Mouse (Mus musculus): Measurements from ENCODE around the gene Gm47841.

The Gm47841 gene

DNA sequence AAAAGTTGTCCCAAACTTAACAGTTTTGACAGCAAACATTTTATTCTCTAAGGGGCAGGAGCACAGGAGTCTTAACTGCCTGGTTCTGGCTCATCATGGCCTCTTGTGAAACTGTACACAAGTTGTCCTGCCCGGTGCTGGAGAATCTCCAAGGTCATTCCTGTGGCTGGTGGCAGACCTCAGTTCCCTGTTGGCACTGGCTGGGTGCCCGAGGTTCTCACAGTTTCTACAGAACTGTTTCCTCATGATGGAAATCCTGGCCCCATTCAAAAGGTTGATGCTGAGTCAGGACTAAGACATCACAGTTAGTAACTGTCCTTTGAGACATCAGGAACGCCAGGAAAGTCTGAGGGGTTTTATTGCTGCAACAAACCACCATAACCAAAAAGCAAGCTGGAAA lies 39.8 kb upstream of the Gm47841 start:
- no peaks in the 10 kb centered on the region for H3K36me3 ChIP-seq (ENCODE audit: insufficient read depth, low read length)
- TF ChIP-seq NANOG (IDR thresholded peaks at IDR 0.05; ENCODE audit: borderline replicate concordance, low read length) = no peak
- no peak for TF ChIP-seq CTCF (conservative IDR thresholded peaks at IDR 0.05; ENCODE audit: low read length)
- H3K9me3 ChIP-seq (ENCODE audit: low read length) = no peaks in the 10 kb centered on the region
- peaks cover 22% of the 10 kb centered on the region for H3K27me3 ChIP-seq (ENCODE audit: insufficient read depth, low read length)
- H3K4me3 ChIP-seq (replicated peaks; ENCODE audit: low read length) = no peak overlapping the region
- peaks cover 47% of the 10 kb centered on the region for H3K4me1 ChIP-seq (replicated peaks; ENCODE audit: low read depth, low read length)

GRCm38 (mm10) chr15:101086451-101086850 lies 39.3 kb upstream of the Gm47841 start:
- Histone ChIP-seq H3K9me3 (ENCODE audit: low read length) (no peaks in the 10 kb centered on the region), H3K36me3 (ENCODE audit: insufficient read depth, low read length) (no peaks in the 10 kb centered on the region), H3K27me3 (ENCODE audit: insufficient read depth, low read length) (peaks cover 20% of the 10 kb centered on the region), H3K4me3 (replicated peaks; ENCODE audit: low read length) (no peak overlapping the region), H3K4me1 (replicated peaks; ENCODE audit: low read depth, low read length) (peaks cover 46% of the 10 kb centered on the region)
- TF ChIP-seq NANOG (IDR thresholded peaks at IDR 0.05; ENCODE audit: borderline replicate concordance, low read length) (no peak), CTCF (conservative IDR thresholded peaks at IDR 0.05; ENCODE audit: low read length) (no peak), POU5F1 (IDR thresholded peaks at IDR 0.05; ENCODE audit: borderline replicate concordance, low read length) (no peak)

DNA sequence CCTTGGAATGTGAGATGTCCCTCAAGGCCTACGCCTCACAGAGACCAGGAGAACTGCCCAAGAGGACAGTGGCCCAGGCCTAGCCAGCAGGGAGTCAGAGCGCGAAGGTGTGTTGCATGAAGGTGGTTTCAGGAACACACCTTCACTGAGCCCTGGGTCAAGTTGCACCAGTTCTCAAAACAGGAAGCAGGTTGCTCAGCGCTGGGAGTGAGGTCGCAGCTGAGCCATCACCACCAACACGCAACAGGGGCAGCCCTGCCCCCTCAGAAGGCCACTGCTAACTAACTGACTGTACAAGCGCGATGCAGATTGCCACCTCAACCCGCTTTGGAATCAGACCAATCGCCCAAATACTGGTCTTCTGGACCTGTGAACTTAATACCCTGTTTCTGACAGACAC lies 37.3 kb upstream of the Gm47841 start:
- H3K36me3 ChIP-seq (ENCODE audit: insufficient read depth, low read length) = no peaks in the 10 kb centered on the region
- H3K27me3 ChIP-seq (ENCODE audit: insufficient read depth, low read length) = peaks cover 26% of the 10 kb centered on the region
- no peak for TF ChIP-seq POU5F1 (IDR thresholded peaks at IDR 0.05; ENCODE audit: borderline replicate concordance, low read length)
- no peak for TF ChIP-seq NANOG (IDR thresholded peaks at IDR 0.05; ENCODE audit: borderline replicate concordance, low read length)
- no peak for TF ChIP-seq CTCF (conservative IDR thresholded peaks at IDR 0.05; ENCODE audit: low read length)
- H3K9me3 ChIP-seq (ENCODE audit: low read length) = no peaks in the 10 kb centered on the region
- peak overlapping the region; percentile 43 for H3K4me3 ChIP-seq (replicated peaks; ENCODE audit: low read length)
- peaks cover 60% of the 10 kb centered on the region for H3K4me1 ChIP-seq (replicated peaks; ENCODE audit: low read depth, low read length)

DNA sequence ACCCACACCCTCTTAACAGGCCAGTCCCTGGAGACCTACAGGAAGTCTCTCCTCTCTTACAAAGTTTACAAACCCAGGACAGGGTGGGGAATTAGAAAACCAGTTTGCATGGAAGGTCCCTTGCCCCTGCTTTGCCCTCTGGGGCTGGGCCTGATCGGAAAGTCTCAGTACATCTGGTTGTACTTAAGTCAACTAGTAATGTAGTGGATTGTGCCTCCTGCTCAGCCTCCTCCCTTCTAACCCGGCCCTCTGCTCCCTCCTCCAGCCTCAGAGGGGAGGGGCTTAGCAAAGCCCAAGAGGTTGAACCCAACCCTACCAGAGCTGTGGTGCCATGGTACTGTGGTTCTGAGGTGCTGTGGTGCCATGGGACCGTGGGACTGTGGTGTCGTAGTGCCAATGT lies 35.0 kb upstream of the Gm47841 start:
- Histone ChIP-seq H3K36me3 (ENCODE audit: insufficient read depth, low read length) (no peaks in the 10 kb centered on the region), H3K4me1 (replicated peaks; ENCODE audit: low read depth, low read length) (peaks cover 67% of the 10 kb centered on the region), H3K27me3 (ENCODE audit: insufficient read depth, low read length) (peaks cover 45% of the 10 kb centered on the region), H3K4me3 (replicated peaks; ENCODE audit: low read length) (peak overlapping the region; percentile 17; the same call in 1 of the 2 replicates), H3K9me3 (ENCODE audit: low read length) (no peaks in the 10 kb centered on the region)
- TF ChIP-seq POU5F1 (IDR thresholded peaks at IDR 0.05; ENCODE audit: borderline replicate concordance, low read length) (no peak), CTCF (conservative IDR thresholded peaks at IDR 0.05; ENCODE audit: low read length) (no peak), NANOG (IDR thresholded peaks at IDR 0.05; ENCODE audit: borderline replicate concordance, low read length) (no peak)

DNA sequence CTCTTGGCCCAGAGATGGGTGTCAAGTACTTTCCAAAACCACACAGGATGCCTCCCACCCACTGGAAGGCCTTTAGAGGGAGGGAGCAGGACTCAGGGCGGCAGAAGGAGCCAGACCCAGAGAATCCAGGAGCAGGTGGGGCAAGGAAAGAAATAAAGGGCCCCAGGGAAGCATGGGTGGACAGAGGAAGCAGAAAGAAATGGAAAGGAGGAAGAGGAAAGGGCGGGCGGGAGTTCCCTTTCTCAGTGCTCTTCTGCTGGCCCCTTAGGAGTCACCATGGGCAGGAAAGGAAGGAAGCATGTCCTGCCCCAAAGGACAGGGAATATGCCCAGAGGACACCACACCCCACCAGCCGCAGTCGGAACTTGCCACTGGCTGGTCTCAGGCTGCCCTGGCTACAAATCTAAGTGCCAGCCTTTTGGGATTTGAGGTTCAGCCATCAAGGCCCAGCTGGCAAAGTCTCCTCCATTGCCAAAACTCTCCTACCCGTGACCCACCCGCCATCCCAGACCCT lies 33.9 kb upstream of the Gm47841 start:
- Histone ChIP-seq H3K9me3 (ENCODE audit: low read length) (no peaks in the 10 kb centered on the region), H3K27me3 (ENCODE audit: insufficient read depth, low read length) (peaks cover 46% of the 10 kb centered on the region), H3K4me3 (replicated peaks; ENCODE audit: low read length) (peak overlapping the region; percentile 37; the same call in 1 of the 2 replicates), H3K4me1 (replicated peaks; ENCODE audit: low read depth, low read length) (peaks cover 77% of the 10 kb centered on the region), H3K36me3 (ENCODE audit: insufficient read depth, low read length) (no peaks in the 10 kb centered on the region)
- TF ChIP-seq NANOG (IDR thresholded peaks at IDR 0.05; ENCODE audit: borderline replicate concordance, low read length) (no peak), CTCF (conservative IDR thresholded peaks at IDR 0.05; ENCODE audit: low read length) (no peak), POU5F1 (IDR thresholded peaks at IDR 0.05; ENCODE audit: borderline replicate concordance, low read length) (no peak)

DNA sequence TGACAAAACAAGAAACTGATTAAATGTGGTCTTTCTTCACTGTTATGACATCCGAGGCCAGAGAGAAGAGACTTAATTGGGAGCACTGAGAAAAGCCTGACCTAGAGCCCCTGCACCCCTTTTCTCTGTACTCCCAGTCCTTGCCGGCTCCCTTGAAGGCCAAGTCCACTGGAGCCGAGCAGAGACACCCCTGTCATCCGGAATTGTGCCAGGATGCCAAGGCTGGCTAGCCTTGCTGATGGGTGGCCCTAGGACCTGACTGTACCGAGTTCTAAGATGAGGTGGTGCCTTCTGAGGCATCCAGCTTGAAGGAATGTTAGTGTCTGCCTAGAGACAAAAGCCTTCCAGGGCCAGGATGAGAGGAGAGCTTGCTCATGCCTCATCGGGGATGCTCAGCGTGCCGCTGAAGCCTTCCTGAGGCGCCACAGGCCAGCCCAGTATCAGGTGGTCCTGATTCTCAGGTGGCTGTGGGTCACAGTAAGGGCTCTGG lies 32.9 kb upstream of the Gm47841 start:
- Histone ChIP-seq H3K36me3 (ENCODE audit: insufficient read depth, low read length) (no peaks in the 10 kb centered on the region), H3K4me1 (replicated peaks; ENCODE audit: low read depth, low read length) (peaks cover 82% of the 10 kb centered on the region), H3K9me3 (ENCODE audit: low read length) (no peaks in the 10 kb centered on the region), H3K4me3 (replicated peaks; ENCODE audit: low read length) (peak overlapping the region; percentile 24; the same call in 1 of the 2 replicates), H3K27me3 (ENCODE audit: insufficient read depth, low read length) (peaks cover 56% of the 10 kb centered on the region)
- TF ChIP-seq CTCF (conservative IDR thresholded peaks at IDR 0.05; ENCODE audit: low read length) (no peak), NANOG (IDR thresholded peaks at IDR 0.05; ENCODE audit: borderline replicate concordance, low read length) (no peak), POU5F1 (IDR thresholded peaks at IDR 0.05; ENCODE audit: borderline replicate concordance, low read length) (no peak)

DNA sequence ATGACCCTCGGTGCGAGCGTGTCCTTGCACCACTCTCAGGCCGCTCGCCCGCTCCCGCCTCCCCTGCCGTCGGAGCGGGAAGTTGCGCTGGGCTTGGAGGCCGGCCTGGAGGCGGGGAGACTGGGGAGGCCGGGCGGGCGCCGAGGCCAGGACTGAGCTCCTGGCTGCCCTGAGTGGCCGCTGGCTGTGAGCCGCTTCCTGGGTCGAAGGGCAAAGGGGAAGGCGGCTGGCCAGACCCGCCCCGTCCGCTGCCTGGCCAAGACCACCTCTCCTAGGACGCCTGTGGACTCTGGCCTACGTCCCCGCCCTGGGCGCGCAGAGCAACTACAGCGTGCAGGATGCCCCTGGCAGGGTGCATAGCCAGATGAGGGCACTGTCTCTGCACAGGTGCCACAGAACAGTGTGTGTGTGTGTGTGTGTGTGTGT lies 31.5 kb upstream of the Gm47841 start:
- no peaks in the 10 kb centered on the region for H3K36me3 ChIP-seq (ENCODE audit: insufficient read depth, low read length)
- peak overlapping the region; percentile 85 for H3K4me3 ChIP-seq (replicated peaks; ENCODE audit: low read length)
- TF ChIP-seq NANOG (IDR thresholded peaks at IDR 0.05; ENCODE audit: borderline replicate concordance, low read length) (no peak), POU5F1 (IDR thresholded peaks at IDR 0.05; ENCODE audit: borderline replicate concordance, low read length) (no peak), CTCF (conservative IDR thresholded peaks at IDR 0.05; ENCODE audit: low read length) (no peak)
- H3K27me3 ChIP-seq (ENCODE audit: insufficient read depth, low read length) = peaks cover 67% of the 10 kb centered on the region
- peaks cover 76% of the 10 kb centered on the region for H3K4me1 ChIP-seq (replicated peaks; ENCODE audit: low read depth, low read length)
- H3K9me3 ChIP-seq (ENCODE audit: low read length) = no peaks in the 10 kb centered on the region

GRCm38 (mm10) chr15:101077813-101078730 lies 30.9 kb upstream of the Gm47841 start, which contains the start of gene Fignl2:
Gene Fignl2 (minus strand): TSS chr15:101078567.
- Histone ChIP-seq H3K4me1 (replicated peaks; ENCODE audit: low read depth, low read length) (peaks cover 75% of the 10 kb centered on the region), H3K36me3 (ENCODE audit: insufficient read depth, low read length) (no peaks in the 10 kb centered on the region), H3K9me3 (ENCODE audit: low read length) (no peaks in the 10 kb centered on the region), H3K27me3 (ENCODE audit: insufficient read depth, low read length) (peaks cover 73% of the 10 kb centered on the region), H3K4me3 (replicated peaks; ENCODE audit: low read length) (peak within 1 kb of the TSS; percentile 85)
- no peak for TF ChIP-seq NANOG (IDR thresholded peaks at IDR 0.05; ENCODE audit: borderline replicate concordance, low read length)
- no peak for TF ChIP-seq CTCF (conservative IDR thresholded peaks at IDR 0.05; ENCODE audit: low read length)
- no peak for TF ChIP-seq POU5F1 (IDR thresholded peaks at IDR 0.05; ENCODE audit: borderline replicate concordance, low read length)
